Mouse (Mus musculus) olfactory bulb, adult 2 months (tissue): ENCODE results near the gene Mgme1. TPM values are rescaled to one million over a fixed set of nuclear protein-coding genes. Genes with fewer than 3 reads are reported as not detected.

Experiments
- H3K27ac ChIP-seq: fragments of 200-500 bp; 2 replicates; pipeline ENCODE4 v1.5.1; 2012; ENCODE audit warnings: low read depth, low read length; ENCODE audit not compliant: insufficient read depth
- H3K4me1 ChIP-seq: fragments of 200-500 bp; 2 replicates; pipeline ENCODE4 v1.6.1; 2012; ENCODE audit warnings: low read length; ENCODE audit not compliant: control insufficient read depth, insufficient read depth
- H3K4me3 ChIP-seq: fragments of 200-500 bp; 2 replicates; pipeline ENCODE4 v1.5.1; 2012; ENCODE audit warnings: mild to moderate bottlenecking, low read depth, low read length, moderate library complexity; ENCODE audit not compliant: insufficient read depth
- CTCF ChIP-seq: fragments of 200-500 bp; IDR thresholded peaks from 2 replicates; pipeline ENCODE4 v1.5.1; 2012; ENCODE audit warnings: low read depth, mild to moderate bottlenecking, low read length, moderate library complexity; ENCODE audit not compliant: insufficient read depth
- POLR2A ChIP-seq: fragments of 200-500 bp; IDR thresholded peaks from 2 replicates; pipeline ENCODE4 v1.6.1; 2012; ENCODE audit warnings: mild to moderate bottlenecking, low read depth, low read length, moderate library complexity; ENCODE audit not compliant: insufficient read depth
- WGBS: fragments of 180-500 bp; shearing (Covaris S2); methylation state at CpG from one replicate; pipeline ENCODE4 v1.1.7; 2018; 5-methylcytosine and 5-hydroxymethylcytosine counted together
- polyA plus RNA-seq: library from polyadenylated mRNA; stranded (reverse); fragments of >200 nt; gene quantifications from 2 replicates; pipeline ENCODE4 v1.2.4, GENCODE M21; 2012; ENCODE audit warnings: low replicate concordance; ENCODE audit not compliant: missing spikeins, insufficient read depth, insufficient read length

The Mgme1 gene
- polyA plus RNA-seq, 1 experiment = not detected

GRCm38 (mm10) chr2:144299749-144300669 is 29.5 kb downstream of the Mgme1 start:
- no peak for TF ChIP-seq CTCF
- no peak for TF ChIP-seq POLR2A

DNA sequence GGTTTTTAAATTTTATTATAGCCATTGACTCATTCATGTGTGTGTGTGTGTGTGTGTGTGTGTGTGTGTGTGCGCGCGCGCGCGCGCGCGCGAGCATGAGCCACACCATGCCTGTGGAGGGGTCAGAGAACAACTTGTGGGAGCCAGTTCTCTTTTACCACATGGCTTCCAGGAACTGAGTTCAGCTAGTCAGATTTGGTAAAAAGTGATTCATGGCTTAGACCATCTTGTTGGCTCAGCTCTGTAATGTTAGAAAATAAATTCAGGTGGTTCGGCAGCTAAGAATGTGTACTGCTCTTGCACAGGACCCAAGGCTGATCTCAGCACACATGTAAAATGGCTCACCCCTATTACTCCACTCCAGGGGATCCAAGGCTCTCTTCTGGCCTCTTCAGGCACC is 30.6 kb downstream of the Mgme1 start:
- H3K27ac ChIP-seq = no peak overlapping the region
- H3K4me1 ChIP-seq = no peaks in the 10 kb centered on the region
- no peak overlapping the region for H3K4me3 ChIP-seq
- TF ChIP-seq POLR2A (no peak), CTCF (no peak)
- WGBS = 94% methylated on average over 11 of the region's 11 CpGs

More at GRCm38 (mm10) chr2:144299749-144300669, 29.5 kb downstream of the Mgme1 start:
- H3K4me3 ChIP-seq = no peak overlapping the region
- no peak overlapping the region for H3K27ac ChIP-seq
- H3K4me1 ChIP-seq = no peaks in the 10 kb centered on the region
- 72% methylated on average over 9 of the region's 9 CpGs for WGBS

GRCm38 (mm10) chr2:144305721-144306294 is 35.3 kb downstream of the Mgme1 start:
- WGBS = 74% methylated on average over 18 of the region's 18 CpGs
- Histone ChIP-seq H3K27ac (no peak overlapping the region), H3K4me3 (no peak overlapping the region), H3K4me1 (no peaks in the 10 kb centered on the region)
- no peak for TF ChIP-seq CTCF
- TF ChIP-seq POLR2A = no peak

DNA sequence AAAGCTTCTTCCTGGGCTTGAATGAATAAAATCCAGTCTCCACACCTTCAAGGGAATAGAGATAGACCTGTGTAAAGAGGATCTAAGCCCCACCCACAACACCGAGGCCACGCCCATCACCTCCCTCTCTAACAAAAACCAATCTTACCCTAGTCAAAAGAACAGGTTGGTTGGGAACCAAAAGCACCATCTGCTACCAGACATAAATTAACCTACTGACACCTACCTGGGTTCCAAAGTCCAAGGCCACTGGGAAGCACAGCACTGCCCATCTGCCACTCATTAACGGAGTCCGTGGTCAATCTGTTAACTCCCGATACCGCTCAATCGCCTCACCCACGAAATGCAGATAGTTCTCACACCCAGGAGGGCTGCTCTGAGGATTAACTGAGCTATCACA is 38.1 kb downstream of the Mgme1 start:
- no peaks in the 10 kb centered on the region for H3K4me1 ChIP-seq
- TF ChIP-seq POLR2A = no peak
- no peak for TF ChIP-seq CTCF
- WGBS = 75% methylated on average over 8 of the region's 8 CpGs
- no peak overlapping the region for H3K4me3 ChIP-seq
- H3K27ac ChIP-seq = no peak overlapping the region

- no peak overlapping the region for H3K27ac ChIP-seq
- H3K4me1 ChIP-seq = no peaks in the 10 kb centered on the region
- TF ChIP-seq CTCF (no peak), POLR2A (no peak)
- 46% methylated on average over 5 of the region's 5 CpGs for WGBS
- H3K4me3 ChIP-seq = no peak overlapping the region
These were observed 39.8 kb downstream of the Mgme1 start for GRCm38 (mm10) chr2:144310273-144310672.

- Histone ChIP-seq H3K27ac (no peak overlapping the region), H3K4me1 (no peaks in the 10 kb centered on the region), H3K4me3 (no peak overlapping the region)
- no peak for TF ChIP-seq CTCF
- no peak for TF ChIP-seq POLR2A
- WGBS = 92% methylated on average over 2 of the region's 2 CpGs
These were observed 40.9 kb downstream of the Mgme1 start for GRCm38 (mm10) chr2:144311372-144311771.

- H3K4me1 ChIP-seq = no peaks in the 10 kb centered on the region
- 53% methylated on average over 3 of the region's 3 CpGs for WGBS
- H3K27ac ChIP-seq = no peak overlapping the region
- no peak for TF ChIP-seq POLR2A
- no peak overlapping the region for H3K4me3 ChIP-seq
These were observed 53.8 kb downstream of the Mgme1 start for GRCm38 (mm10) chr2:144324218-144324617.

DNA sequence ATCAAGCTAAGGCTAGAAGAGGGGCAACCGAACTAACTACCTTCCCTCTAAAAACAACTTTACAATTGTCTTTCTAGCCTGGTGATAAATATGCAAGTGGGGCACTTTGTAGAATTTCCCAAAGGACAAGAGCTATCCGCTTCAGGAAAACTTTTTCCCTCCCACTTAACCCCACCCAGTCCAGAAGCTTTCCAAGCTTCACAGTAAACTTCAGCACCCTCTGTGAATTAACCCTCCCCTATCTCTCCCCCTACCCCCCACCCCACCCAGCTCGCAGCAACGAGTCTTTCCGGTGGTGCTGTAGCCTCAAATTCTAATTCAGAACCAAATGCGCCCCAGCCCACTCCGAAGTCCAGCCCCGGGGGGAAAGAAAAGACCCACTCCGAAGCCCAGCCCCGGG is 59.0 kb downstream of the Mgme1 start:
- H3K4me1 ChIP-seq = peaks cover 28% of the 10 kb centered on the region
- no peak overlapping the region for H3K27ac ChIP-seq
- WGBS = 16% methylated on average over 10 of the region's 10 CpGs
- no peak overlapping the region for H3K4me3 ChIP-seq
- TF ChIP-seq CTCF = no peak
- TF ChIP-seq POLR2A = no peak

GRCm38 (mm10) chr2:144329937-144330336 is 59.5 kb downstream of the Mgme1 start:
- H3K4me1 ChIP-seq = peaks cover 28% of the 10 kb centered on the region
- WGBS = 5% methylated on average over 10 of the region's 10 CpGs
- H3K4me3 ChIP-seq = no peak overlapping the region
- TF ChIP-seq POLR2A = no peak
- TF ChIP-seq CTCF = no peak
- H3K27ac ChIP-seq = no peak overlapping the region
